Mouse (Mus musculus) induced T-regulatory cell, adult 2 months (primary cell): ENCODE data around the gene Ankfn1.

Source experiments
- DNase-seq: peaks from one replicate; pipeline ENCODE4 v3.0.0-alpha.2; 2012; ENCODE audit warnings: low read depth

Ankfn1 gene

DNA sequence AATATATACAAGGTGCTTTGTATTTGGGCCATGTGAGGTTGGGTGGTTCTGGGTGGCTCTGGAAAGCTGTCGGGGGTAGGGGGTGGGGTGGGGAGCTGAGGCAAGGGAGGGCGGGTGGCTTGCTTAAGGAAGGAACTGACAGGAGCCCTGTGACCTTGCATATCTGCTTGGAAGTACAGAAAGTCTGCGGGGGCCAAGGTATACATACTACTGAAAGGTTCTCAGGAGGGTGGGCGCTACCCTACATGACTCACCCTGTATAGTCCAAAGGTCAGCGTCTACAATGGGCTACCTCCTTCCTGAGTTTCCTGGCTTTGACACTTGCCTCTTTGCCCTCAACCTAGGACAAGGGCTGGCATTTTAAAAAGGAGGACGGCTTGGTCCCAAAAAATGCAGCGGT is 407.1 kb downstream of the Ankfn1 start:
- DNase-seq: no peak

DNA sequence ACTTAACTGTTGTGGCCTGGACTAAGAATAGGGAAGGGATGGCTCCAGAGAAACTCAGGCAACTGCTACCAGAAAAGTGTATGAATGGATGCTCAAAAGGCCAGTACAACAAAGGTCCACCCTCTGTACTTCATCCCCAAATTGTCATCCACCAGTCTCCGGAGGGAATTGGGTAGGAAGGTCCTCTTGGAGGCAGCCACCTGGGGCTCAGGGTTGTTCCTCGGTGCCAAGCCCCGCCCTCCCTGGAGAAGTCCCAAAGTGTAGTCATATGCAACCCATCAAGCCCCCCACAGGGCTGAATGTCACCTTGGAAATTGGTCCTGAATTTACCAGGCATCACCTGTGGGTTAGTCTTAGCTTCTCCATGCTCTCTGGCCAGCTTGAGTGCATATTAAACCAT is 413.5 kb downstream of the Ankfn1 start:
- DNase-seq: no peak

DNA sequence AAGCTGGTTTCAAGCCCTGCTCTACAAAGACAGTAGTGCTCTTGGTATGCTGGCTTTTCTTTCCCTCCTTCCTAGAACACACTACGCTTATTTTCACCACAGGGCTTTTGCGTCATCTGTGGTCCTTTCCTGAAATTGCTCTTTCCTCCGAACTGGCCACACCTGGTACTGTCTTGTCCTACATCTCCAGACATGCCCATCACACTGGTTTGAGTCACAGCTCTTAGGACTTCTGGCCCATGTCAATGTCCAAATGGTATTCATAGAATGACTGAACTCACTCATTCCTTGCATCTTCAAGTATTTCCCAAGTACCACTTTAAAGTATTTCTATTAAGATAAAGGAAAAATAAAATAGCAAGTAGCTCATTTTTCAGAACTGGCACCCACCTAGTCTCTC is 416.6 kb downstream of the Ankfn1 start:
- no peak for DNase-seq

DNA sequence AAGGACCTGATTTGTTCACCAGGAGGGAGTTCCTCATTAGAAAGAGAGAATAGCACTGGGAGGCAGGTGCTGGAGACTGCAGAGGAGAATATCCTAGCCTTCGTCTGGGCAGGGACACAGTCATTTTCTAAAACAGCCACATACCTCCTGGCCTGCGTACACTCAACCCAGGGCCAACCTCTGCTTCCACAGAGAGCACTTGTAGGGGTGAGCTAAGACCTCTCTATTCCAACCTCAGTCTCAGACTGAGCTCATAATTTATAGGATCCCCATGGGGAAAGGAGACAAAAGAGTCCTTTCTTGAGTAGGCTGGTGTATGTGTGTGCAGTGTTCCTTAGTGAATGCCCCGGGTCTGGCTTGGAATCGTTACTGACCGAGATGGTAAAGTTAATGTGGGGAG is 418.9 kb downstream of the Ankfn1 start:
- no peak for DNase-seq

GRCm38 (mm10) chr11:89356479-89356878 is 421.0 kb downstream of the Ankfn1 start:
- DNase-seq: no peak

- DNase-seq: no peak
Measured at GRCm38 (mm10) chr11:89356018-89356417, 421.4 kb downstream of the Ankfn1 start.

DNA sequence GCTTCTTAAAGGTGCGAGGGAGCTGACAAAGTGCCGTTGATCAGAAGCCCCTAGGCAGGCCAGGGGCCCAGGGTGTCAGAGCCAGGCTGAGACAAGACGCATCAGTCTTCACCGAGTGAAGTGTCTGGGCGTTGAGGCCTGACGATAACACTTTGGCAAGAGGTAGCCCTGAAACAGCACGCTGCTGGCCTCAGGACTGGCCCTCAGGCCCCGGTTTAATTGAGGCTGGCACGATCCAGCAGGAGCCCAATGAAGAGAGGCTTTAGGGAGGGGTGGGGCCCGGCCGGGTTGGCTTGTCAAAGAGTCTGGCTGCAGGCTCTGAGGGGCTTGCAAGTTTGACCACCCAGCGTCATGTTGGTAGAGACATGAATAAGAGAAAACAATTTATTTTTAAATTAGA is 437.2 kb downstream of the Ankfn1 start:
- DNase-seq: no peak
